Mouse (Mus musculus): ENCODE measurements at regions not wholly inside any gene's neighbourhood (a gene's known extent, or its start where the extent isn't known, plus 50 kb on each side); places are given as distances from the start of the nearest gene placed in this dataset.

- Histone ChIP-seq H3K27ac (ENCODE audit: insufficient read depth, low read depth, low read length) (no peak overlapping the region), H3K4me3 (ENCODE audit: insufficient read depth, low read depth, low read length) (no peak overlapping the region), H3K4me1 (ENCODE audit: control insufficient read depth, insufficient read depth, low read length) (no peaks in the 10 kb centered on the region)
- TF ChIP-seq POLR2A (IDR thresholded peaks at IDR 0.05; ENCODE audit: insufficient read depth, low read depth, low read length) (no peak), CTCF (IDR thresholded peaks at IDR 0.05; ENCODE audit: insufficient read depth, low read depth, low read length) (no peak)
- WGBS = 74% methylated on average over 2 of the region's 2 CpGs
Measured at GRCm38 (mm10) chr6:94950319-94950718, 166.7 kb upstream of the Kbtbd8 start.

DNA sequence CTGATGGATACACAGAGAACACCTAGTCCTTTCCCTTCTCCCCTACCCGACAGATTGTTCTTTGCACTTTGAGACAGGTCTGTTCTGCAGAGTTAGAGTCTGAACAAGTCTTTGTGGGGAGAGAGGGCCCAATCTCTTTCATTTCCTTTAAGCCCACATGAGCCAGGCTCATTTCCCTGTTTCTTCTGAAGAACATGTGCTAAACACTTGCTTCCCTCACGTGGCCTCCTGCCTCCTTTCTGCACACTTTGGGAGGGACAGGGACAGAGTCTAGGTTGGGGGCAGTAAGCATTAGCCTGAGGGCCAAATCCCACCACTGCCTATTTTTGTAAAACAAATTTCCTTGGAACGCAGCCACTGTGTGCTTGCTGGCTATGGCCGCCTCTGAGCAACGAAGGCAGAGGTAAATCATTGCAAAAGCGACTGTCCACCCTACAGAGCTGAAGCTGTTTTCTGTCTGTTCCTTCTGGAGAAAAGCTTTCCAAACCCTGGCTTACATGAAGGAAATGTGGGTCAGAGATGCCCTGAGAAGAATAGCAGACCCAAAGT lies 170.6 kb upstream of the Kbtbd8 start:
- H3K27ac ChIP-seq (ENCODE audit: insufficient read depth, low read depth, low read length) = no peak overlapping the region
- 76% methylated on average over 6 of the region's 6 CpGs for WGBS
- TF ChIP-seq POLR2A (IDR thresholded peaks at IDR 0.05; ENCODE audit: insufficient read depth, low read depth, low read length) (no peak), CTCF (IDR thresholded peaks at IDR 0.05; ENCODE audit: insufficient read depth, low read depth, low read length) (no peak)
- H3K4me3 ChIP-seq (ENCODE audit: insufficient read depth, low read depth, low read length) = no peak overlapping the region
- H3K4me1 ChIP-seq (ENCODE audit: control insufficient read depth, insufficient read depth, low read length) = no peaks in the 10 kb centered on the region

GRCm38 (mm10) chr6:94945715-94946114 lies 171.3 kb upstream of the Kbtbd8 start:
- H3K27ac ChIP-seq (ENCODE audit: insufficient read depth, low read depth, low read length) = no peak overlapping the region
- 93% methylated on average over 5 of the region's 5 CpGs for WGBS
- H3K4me1 ChIP-seq (ENCODE audit: control insufficient read depth, insufficient read depth, low read length) = no peaks in the 10 kb centered on the region
- TF ChIP-seq POLR2A (IDR thresholded peaks at IDR 0.05; ENCODE audit: insufficient read depth, low read depth, low read length) (no peak), CTCF (IDR thresholded peaks at IDR 0.05; ENCODE audit: insufficient read depth, low read depth, low read length) (no peak)
- H3K4me3 ChIP-seq (ENCODE audit: insufficient read depth, low read depth, low read length) = no peak overlapping the region

DNA sequence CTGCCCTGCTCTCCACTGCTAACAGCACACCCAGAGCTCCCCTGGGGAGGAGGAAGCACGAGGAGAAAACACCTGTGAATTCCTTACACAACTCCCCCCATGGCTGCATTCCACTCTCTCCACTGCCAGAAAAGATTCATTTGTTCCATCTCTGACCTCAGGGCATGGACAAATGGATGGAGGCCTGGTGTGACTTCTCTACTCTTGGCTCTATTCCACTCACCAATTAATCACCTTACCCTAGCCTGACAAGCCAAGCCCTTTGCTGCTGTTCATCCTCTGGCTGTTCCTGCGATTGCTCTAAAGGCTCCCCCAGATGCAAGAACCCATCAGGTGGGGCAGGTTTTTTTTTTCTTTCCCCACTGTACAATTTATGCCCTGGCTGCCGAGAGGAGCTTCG lies 172.8 kb upstream of the Kbtbd8 start:
- Histone ChIP-seq H3K4me3 (ENCODE audit: insufficient read depth, low read depth, low read length) (no peak overlapping the region), H3K27ac (ENCODE audit: insufficient read depth, low read depth, low read length) (no peak overlapping the region), H3K4me1 (ENCODE audit: control insufficient read depth, insufficient read depth, low read length) (no peaks in the 10 kb centered on the region)
- no peak for TF ChIP-seq POLR2A (IDR thresholded peaks at IDR 0.05; ENCODE audit: insufficient read depth, low read depth, low read length)
- no peak for TF ChIP-seq CTCF (IDR thresholded peaks at IDR 0.05; ENCODE audit: insufficient read depth, low read depth, low read length)
- WGBS = 78% methylated on average over 4 of the region's 4 CpGs

- WGBS = 97% methylated on average over 2 of the region's 2 CpGs
- TF ChIP-seq POLR2A (IDR thresholded peaks at IDR 0.05; ENCODE audit: insufficient read depth, low read depth, low read length) (no peak), CTCF (IDR thresholded peaks at IDR 0.05; ENCODE audit: insufficient read depth, low read depth, low read length) (no peak)
- Histone ChIP-seq H3K4me3 (ENCODE audit: insufficient read depth, low read depth, low read length) (no peak overlapping the region), H3K27ac (ENCODE audit: insufficient read depth, low read depth, low read length) (no peak overlapping the region), H3K4me1 (ENCODE audit: control insufficient read depth, insufficient read depth, low read length) (no peaks in the 10 kb centered on the region)
Measured at GRCm38 (mm10) chr6:94938949-94939348, 178.1 kb upstream of the Kbtbd8 start.

GRCm38 (mm10) chr6:94936206-94936605 lies 180.8 kb upstream of the Kbtbd8 start:
- TF ChIP-seq POLR2A (IDR thresholded peaks at IDR 0.05; ENCODE audit: insufficient read depth, low read depth, low read length) (no peak), CTCF (IDR thresholded peaks at IDR 0.05; ENCODE audit: insufficient read depth, low read depth, low read length) (no peak)
- WGBS = 94% methylated on average over 5 of the region's 5 CpGs
- Histone ChIP-seq H3K4me3 (ENCODE audit: insufficient read depth, low read depth, low read length) (no peak overlapping the region), H3K4me1 (ENCODE audit: control insufficient read depth, insufficient read depth, low read length) (no peaks in the 10 kb centered on the region), H3K27ac (ENCODE audit: insufficient read depth, low read depth, low read length) (no peak overlapping the region)

DNA sequence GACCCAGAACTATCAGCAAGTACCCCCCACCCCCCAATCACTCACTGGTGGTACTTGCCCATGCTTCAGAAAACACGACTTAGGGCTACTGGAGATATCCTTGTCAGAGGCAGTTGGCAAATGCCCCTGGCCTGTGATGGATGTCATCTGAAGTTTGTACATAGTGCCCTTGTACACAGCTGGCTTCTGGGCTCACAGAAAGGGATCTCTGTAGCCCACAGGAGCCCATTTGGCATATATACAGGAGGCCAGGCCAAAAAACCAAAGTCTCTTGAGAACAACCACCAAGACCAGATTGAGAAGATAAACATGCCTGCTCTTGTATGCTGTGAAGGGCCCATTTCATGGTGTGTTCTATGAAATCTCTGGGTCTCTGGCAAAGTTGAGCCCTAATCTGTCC lies 181.3 kb upstream of the Kbtbd8 start:
- Histone ChIP-seq H3K27ac (ENCODE audit: insufficient read depth, low read depth, low read length) (no peak overlapping the region), H3K4me1 (ENCODE audit: control insufficient read depth, insufficient read depth, low read length) (no peaks in the 10 kb centered on the region), H3K4me3 (ENCODE audit: insufficient read depth, low read depth, low read length) (no peak overlapping the region)
- TF ChIP-seq CTCF (IDR thresholded peaks at IDR 0.05; ENCODE audit: insufficient read depth, low read depth, low read length) = no peak
- TF ChIP-seq POLR2A (IDR thresholded peaks at IDR 0.05; ENCODE audit: insufficient read depth, low read depth, low read length) = no peak
- 80% methylated on average over 1 of the region's 1 CpGs for WGBS

DNA sequence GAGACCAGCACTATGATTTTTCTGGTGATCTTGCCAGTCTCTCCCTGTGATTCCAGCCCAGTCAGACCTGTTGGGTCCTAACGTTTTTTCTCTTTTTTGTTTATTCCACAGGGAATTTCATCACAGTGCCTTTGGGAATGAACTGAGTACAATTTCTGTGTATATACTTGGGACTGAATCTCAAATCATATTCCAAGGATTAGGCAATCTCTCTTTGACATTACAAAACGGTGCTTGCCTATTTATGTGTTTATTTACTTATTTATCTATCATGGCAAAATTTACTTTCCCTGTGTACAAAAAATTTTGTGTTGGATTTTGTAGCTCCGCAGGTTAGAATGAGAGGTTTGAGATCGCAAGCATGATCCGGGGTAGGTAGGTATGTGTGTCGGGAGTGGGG lies 189.2 kb upstream of the Kbtbd8 start:
- Histone ChIP-seq H3K4me1 (ENCODE audit: control insufficient read depth, insufficient read depth, low read length) (no peaks in the 10 kb centered on the region), H3K27ac (ENCODE audit: insufficient read depth, low read depth, low read length) (no peak overlapping the region), H3K4me3 (ENCODE audit: insufficient read depth, low read depth, low read length) (no peak overlapping the region)
- WGBS = 95% methylated on average over 6 of the region's 6 CpGs
- TF ChIP-seq POLR2A (IDR thresholded peaks at IDR 0.05; ENCODE audit: insufficient read depth, low read depth, low read length) (no peak), CTCF (IDR thresholded peaks at IDR 0.05; ENCODE audit: insufficient read depth, low read depth, low read length) (no peak)

- no peaks in the 10 kb centered on the region for H3K4me1 ChIP-seq (ENCODE audit: control insufficient read depth, insufficient read depth, low read length)
- no peak overlapping the region for H3K27ac ChIP-seq (ENCODE audit: insufficient read depth, low read depth, low read length)
- no peak overlapping the region for H3K4me3 ChIP-seq (ENCODE audit: insufficient read depth, low read depth, low read length)
- TF ChIP-seq CTCF (IDR thresholded peaks at IDR 0.05; ENCODE audit: insufficient read depth, low read depth, low read length) (no peak), POLR2A (IDR thresholded peaks at IDR 0.05; ENCODE audit: insufficient read depth, low read depth, low read length) (no peak)
- WGBS = 95% methylated on average over 8 of the region's 8 CpGs
Measured at GRCm38 (mm10) chr6:94926652-94927211, 190.3 kb upstream of the Kbtbd8 start.
